Mouse (Mus musculus): ENCODE data around the gene Prkab2. TPM values are rescaled to one million over a fixed set of nuclear protein-coding genes. Genes with fewer than 3 reads are reported as not detected.
A peak's percentile ranks its signal among the peaks of the same experiment; 100 is the strongest.

The Prkab2 gene
- polyA plus RNA-seq, 1 experiment from 2014 or later, result 8.3 TPM

DNA sequence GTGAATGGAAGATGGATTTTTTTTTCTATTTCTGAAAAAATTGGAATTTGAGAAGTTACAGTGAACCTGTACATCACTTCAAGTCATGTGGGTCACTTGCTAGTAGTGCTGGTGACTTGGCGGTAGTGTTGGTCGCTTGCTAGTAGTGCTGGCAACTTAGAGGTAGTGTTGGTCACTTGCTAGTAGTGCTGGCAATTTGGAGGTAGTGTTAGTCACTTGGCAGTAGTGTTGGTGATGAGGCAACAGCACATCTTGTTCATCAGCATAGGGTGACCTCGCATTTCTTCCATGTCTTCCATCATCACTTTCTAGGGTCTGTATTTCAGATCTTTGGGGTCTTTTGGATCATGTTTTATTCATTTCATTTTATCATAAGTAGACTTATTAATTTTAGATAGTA is 18.1 kb downstream of the Prkab2 start:
- peaks cover 6% of the 10 kb centered on the region; the same call in 1 of the 2 replicates for H3K4me1 ChIP-seq
- no peak overlapping the region for H3K9ac ChIP-seq
- no peak overlapping the region for H3K27ac ChIP-seq (replicated peaks)
- WGBS, result 93% methylated on average over 3 of the region's 3 CpGs
- no peak overlapping the region for H3K4me3 ChIP-seq (replicated peaks)
- H3K9me3 ChIP-seq (replicated peaks), result no peaks in the 10 kb centered on the region
- H3K27me3 ChIP-seq, result no peaks in the 10 kb centered on the region
- H3K4me2 ChIP-seq (replicated peaks), result no peak overlapping the region
- H3K36me3 ChIP-seq, result peaks cover 3% of the 10 kb centered on the region; the same call in 1 of the 2 replicates
- ATAC-seq (ENCODE audit: insufficient number of reproducible peaks, low FRiP score, low TSS enrichment, low read depth), result no peak

DNA sequence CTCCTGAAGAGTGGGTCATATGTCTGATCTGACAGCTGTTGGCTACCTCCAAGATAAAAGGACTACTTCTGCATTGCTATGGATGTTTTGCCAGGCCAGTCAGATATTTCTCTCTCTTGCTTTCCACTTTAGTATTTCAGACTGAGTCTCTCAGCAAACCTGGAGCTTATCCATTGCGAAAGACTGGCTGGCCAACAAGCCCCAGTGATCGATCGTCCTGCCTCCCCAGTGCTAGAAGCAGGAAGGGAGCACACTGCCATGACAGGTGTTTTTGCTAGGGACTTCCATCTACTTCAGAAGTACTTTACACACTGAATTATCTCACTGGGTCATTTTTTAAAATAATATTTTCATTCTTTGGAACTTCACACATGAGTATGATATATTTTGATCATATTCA is 20.4 kb downstream of the Prkab2 start:
- H3K36me3 ChIP-seq, result no peaks in the 10 kb centered on the region
- peaks cover 19% of the 10 kb centered on the region for H3K4me1 ChIP-seq
- H3K9ac ChIP-seq, result no peak overlapping the region
- H3K27ac ChIP-seq (replicated peaks), result no peak overlapping the region
- H3K9me3 ChIP-seq (replicated peaks), result no peaks in the 10 kb centered on the region
- H3K4me3 ChIP-seq (replicated peaks), result no peak overlapping the region
- 92% methylated on average over 3 of the region's 3 CpGs for WGBS
- no peak overlapping the region for H3K4me2 ChIP-seq (replicated peaks)
- H3K27me3 ChIP-seq, result 0 out of 2 replicates have a peak, but pooled peaks cover under 1% of the 10 kb centered on the region
- no peak for ATAC-seq (ENCODE audit: insufficient number of reproducible peaks, low FRiP score, low TSS enrichment, low read depth)

DNA sequence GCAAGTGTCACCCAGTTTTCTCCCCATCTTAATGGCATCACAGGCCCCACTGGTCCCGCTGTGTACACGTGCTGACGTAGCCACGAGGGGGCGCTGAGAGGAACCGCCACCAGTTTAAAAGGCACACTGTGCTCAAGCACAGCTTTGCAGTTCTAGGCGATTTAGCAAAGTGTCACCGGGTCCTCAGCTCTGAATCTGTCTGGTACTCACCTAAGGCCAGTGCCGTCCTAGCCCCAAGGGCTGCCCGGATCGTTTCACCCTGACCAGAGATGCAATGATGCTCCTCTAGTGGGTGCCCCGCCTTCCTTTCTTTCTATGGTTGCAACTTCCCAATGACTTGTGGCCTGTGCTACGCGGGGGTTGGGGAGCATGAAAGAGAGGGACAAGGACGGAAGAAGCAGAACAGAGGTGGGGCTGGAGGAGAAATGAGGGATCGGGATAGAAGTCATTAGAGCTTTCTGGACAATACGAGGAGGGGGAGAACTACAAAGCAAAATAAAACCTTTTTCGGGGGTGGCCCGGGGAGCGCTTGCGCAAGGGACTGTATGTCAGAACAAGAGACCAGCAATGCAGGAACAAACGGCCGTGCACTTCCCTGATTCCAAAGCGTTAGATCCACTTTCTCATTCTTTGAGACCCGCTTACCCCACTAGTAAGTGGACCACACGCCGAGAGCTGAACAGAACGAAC is 22.8 kb downstream of the Prkab2 start:
- Histone ChIP-seq H3K4me2 (replicated peaks) (peak overlapping the region; percentile 87), H3K36me3 (no peaks in the 10 kb centered on the region), H3K4me1 (peaks cover 19% of the 10 kb centered on the region), H3K9ac (peak overlapping the region; percentile 33; the same call in 1 of the 2 replicates), H3K27me3 (0 out of 2 replicates have a peak, but pooled peaks cover 7% of the 10 kb centered on the region), H3K4me3 (replicated peaks) (peak overlapping the region; percentile 44), H3K9me3 (replicated peaks) (no peaks in the 10 kb centered on the region), H3K27ac (replicated peaks) (no peak overlapping the region; the same call in 1 of the 2 replicates)
- peak; percentile 71 for ATAC-seq (ENCODE audit: insufficient number of reproducible peaks, low FRiP score, low TSS enrichment, low read depth)
- 2% methylated on average over 28 of the region's 28 CpGs for WGBS

DNA sequence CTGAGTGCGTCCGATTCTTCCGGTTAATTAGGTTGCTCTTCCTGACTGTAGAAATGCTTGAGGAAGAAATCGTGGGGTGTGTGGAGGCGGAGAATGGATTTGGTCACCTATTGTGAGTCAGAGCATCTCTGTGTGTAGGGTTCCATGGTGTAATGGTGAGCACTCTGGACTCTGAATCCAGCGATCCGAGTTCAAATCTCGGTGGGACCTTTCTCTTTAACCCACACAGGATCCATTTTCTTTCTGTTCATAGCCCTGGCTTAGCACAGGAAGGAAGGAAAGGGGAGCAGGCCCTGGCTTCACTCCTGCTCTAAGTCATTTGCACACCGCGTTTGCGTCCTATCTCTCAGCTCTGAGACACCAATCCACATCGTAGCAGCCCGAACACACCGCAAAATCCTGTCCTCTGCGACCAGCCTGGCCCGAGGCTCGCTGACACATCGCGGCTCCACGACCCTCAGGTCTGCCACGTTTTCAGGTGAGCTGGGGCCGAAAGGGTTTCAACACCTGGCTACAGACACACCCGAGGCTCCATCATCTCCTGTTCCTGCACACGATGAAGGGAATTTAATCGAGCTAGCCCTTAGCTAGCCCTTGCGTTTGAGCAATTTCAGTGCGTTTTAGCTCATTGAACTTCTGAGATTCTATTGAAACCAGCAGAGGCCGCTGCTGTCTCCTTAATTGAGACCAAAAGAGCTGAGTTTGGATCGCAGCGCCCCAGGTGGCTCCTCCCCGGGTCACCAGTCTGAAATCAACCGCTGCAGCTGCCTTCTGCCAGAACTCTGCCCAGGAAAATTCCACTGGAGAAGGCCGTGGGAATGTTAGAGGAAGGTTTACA is 23.5 kb downstream of the Prkab2 start:
- Histone ChIP-seq H3K9ac (peak overlapping the region; percentile 33), H3K36me3 (no peaks in the 10 kb centered on the region), H3K4me1 (peaks cover 19% of the 10 kb centered on the region), H3K27me3 (0 out of 2 replicates have a peak, but pooled peaks cover 7% of the 10 kb centered on the region), H3K9me3 (replicated peaks) (no peaks in the 10 kb centered on the region), H3K4me2 (replicated peaks) (peak overlapping the region; percentile 87), H3K4me3 (replicated peaks) (peak overlapping the region; percentile 44), H3K27ac (replicated peaks) (no peak overlapping the region; the same call in 1 of the 2 replicates)
- WGBS, result 2% methylated on average over 33 of the region's 33 CpGs
- ATAC-seq (ENCODE audit: insufficient number of reproducible peaks, low FRiP score, low TSS enrichment, low read depth), result peak; percentile 21; the same call in 1 of the 2 replicates

DNA sequence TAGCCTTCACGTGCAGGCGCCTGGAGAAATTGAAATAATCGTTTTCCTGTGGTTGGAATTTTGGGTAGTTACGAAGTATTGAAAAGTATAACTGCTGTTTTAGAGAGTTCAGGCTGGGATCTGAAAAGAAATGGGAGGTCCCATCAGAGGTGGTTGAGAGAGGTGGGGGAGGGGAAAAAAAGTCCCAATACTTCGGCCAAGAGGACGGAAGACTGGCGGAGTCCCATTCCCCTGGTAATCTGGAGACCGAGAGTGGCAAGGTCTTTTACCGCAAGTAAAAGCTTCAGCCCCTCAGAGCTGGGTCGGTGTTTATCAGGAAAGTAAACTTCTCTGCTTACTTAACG is 24.1 kb downstream of the Prkab2 start:
- H3K9ac ChIP-seq, result no peak overlapping the region
- H3K36me3 ChIP-seq, result no peaks in the 10 kb centered on the region
- no peaks in the 10 kb centered on the region for H3K9me3 ChIP-seq (replicated peaks)
- H3K27ac ChIP-seq (replicated peaks), result no peak overlapping the region
- peaks cover 19% of the 10 kb centered on the region for H3K4me1 ChIP-seq
- H3K27me3 ChIP-seq, result 0 out of 2 replicates have a peak, but pooled peaks cover 7% of the 10 kb centered on the region
- peak overlapping the region; percentile 87 for H3K4me2 ChIP-seq (replicated peaks)
- peak overlapping the region; percentile 44 for H3K4me3 ChIP-seq (replicated peaks)
- no peak for ATAC-seq (ENCODE audit: insufficient number of reproducible peaks, low FRiP score, low TSS enrichment, low read depth)
- WGBS, result 6% methylated on average over 11 of the region's 11 CpGs

DNA sequence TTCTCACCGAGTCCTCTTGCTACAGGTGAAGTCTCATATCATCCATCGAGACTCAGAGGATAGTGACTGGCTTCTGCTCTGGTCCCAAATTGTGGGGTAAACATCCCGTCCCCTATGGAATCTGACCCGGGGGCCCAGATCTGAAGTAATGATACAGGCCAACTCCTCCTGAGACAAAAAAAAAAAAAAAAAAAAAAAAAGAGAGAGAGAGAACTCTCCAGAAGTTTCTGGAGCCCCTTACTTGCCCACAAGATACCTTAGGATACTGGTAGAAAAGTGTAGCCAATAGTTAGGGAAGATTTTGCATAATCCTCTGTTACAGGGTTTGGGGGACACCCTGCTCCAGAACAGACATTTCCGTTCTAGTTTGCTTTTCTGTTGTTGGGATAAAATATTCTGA is 24.6 kb downstream of the Prkab2 start:
- Histone ChIP-seq H3K36me3 (no peaks in the 10 kb centered on the region), H3K4me3 (replicated peaks) (0 out of 2 replicates have a peak overlapping the region, but pooled peaks have one; percentile 44), H3K27ac (replicated peaks) (no peak overlapping the region), H3K9ac (no peak overlapping the region), H3K27me3 (0 out of 2 replicates have a peak, but pooled peaks cover 7% of the 10 kb centered on the region), H3K4me1 (peaks cover 19% of the 10 kb centered on the region), H3K9me3 (replicated peaks) (no peaks in the 10 kb centered on the region), H3K4me2 (replicated peaks) (peak overlapping the region; percentile 87)
- 23% methylated on average over 5 of the region's 5 CpGs for WGBS
- ATAC-seq (ENCODE audit: insufficient number of reproducible peaks, low FRiP score, low TSS enrichment, low read depth), result no peak

DNA sequence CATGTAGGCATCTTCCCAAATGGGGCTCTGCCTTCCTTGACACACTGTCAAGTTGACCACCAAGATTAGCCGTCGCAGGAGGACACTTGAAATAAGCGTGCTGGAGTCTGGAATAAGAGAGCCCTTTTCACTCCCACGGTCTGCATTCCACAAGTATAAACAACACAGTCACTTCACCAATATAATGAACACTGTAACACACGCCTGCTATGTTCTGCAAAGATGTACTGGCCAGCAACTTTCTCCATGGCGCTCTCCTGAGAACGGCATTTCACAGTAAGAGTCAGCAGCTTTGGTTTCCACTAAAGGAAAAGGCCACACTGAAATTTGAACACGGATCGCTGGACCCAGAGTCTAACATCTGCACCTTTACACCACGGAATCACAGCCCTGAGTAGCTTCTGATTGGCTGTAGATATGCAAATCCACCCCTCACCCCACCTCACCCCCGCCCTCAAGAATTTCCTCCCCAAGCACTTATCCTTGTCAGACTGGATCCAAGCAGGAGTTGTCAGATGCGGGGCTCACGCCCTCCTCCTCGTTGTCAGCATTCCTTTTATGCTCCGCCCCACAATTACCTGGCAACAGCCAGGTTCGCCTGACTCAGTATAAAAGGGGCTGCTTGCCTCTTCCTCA is 25.7 kb downstream of the Prkab2 start:
- Histone ChIP-seq H3K4me3 (replicated peaks) (peak overlapping the region; percentile 16; the same call in 1 of the 2 replicates), H3K9ac (no peak overlapping the region), H3K27ac (replicated peaks) (no peak overlapping the region; the same call in 1 of the 2 replicates), H3K36me3 (no peaks in the 10 kb centered on the region), H3K4me2 (replicated peaks) (peak overlapping the region; percentile 34), H3K27me3 (0 out of 2 replicates have a peak, but pooled peaks cover 7% of the 10 kb centered on the region), H3K4me1 (peaks cover 19% of the 10 kb centered on the region), H3K9me3 (replicated peaks) (no peaks in the 10 kb centered on the region)
- ATAC-seq (ENCODE audit: insufficient number of reproducible peaks, low FRiP score, low TSS enrichment, low read depth), result peak; percentile 63
- 11% methylated on average over 16 of the region's 16 CpGs for WGBS

DNA sequence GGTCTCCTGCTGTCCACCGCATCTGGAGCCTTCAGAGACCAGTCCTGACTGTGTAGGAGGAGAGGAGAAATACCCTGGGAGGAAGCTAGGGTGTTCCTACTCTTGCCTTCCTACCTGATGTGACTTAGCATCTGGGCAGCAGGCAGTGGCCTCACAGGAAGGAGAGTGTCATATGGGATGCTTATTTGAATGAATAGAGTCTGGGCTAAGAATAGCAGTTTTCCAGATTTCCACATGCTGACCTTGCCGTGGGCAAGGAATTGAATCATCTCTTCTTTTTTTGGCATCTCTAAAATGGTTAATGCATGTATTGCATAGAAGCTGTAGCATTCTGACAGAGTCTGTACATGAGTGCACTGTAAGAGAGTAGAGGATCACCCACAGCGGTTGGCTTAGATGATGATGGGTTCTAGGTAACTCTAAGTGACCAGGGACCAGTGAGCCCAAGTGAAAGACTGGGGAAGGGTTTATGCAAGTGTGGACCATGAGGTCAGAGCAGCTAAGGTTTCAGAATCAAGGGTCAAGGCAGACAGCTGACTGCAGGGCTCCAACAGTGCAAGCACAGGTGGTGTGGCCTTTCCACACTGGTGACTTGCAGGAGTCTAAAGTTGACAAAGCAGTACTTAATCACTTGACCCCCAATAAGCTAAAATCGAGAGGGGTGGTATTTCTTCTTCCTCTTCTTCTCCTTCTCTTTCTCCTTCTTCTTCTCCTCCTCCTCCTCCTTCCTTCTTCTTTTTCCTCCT is 28.6 kb downstream of the Prkab2 start:
- ATAC-seq (ENCODE audit: insufficient number of reproducible peaks, low FRiP score, low TSS enrichment, low read depth), result no peak
- H3K4me3 ChIP-seq (replicated peaks), result no peak overlapping the region
- no peak overlapping the region for H3K27ac ChIP-seq (replicated peaks)
- no peaks in the 10 kb centered on the region for H3K36me3 ChIP-seq
- H3K27me3 ChIP-seq, result 0 out of 2 replicates have a peak, but pooled peaks cover 7% of the 10 kb centered on the region
- no peak overlapping the region for H3K9ac ChIP-seq
- no peak overlapping the region for H3K4me2 ChIP-seq (replicated peaks)
- no peaks in the 10 kb centered on the region for H3K9me3 ChIP-seq (replicated peaks)
- 73% methylated on average over 4 of the region's 4 CpGs for WGBS
- H3K4me1 ChIP-seq, result peaks cover 9% of the 10 kb centered on the region

DNA sequence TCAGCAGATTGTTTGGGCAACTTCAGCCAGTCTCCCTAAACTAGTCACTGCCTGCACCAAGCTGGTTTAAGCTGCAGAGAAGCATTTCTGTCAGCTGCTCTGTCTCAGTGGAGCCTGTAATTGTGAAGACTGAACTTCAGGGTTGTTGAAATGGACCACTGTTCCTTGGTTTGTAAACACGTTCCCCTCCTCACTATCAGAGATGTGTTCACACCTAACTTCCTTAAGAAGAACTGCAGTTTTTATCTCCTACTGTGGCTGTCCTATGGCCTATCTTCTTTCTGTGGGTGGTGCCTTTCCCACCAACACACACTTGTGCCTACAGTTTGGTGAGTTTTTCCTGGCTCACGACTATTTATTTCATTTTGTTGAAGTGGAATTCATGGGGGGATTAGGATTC is 31.3 kb downstream of the Prkab2 start:
- WGBS, result 68% methylated on average over 2 of the region's 2 CpGs
- H3K4me2 ChIP-seq (replicated peaks), result no peak overlapping the region

DNA sequence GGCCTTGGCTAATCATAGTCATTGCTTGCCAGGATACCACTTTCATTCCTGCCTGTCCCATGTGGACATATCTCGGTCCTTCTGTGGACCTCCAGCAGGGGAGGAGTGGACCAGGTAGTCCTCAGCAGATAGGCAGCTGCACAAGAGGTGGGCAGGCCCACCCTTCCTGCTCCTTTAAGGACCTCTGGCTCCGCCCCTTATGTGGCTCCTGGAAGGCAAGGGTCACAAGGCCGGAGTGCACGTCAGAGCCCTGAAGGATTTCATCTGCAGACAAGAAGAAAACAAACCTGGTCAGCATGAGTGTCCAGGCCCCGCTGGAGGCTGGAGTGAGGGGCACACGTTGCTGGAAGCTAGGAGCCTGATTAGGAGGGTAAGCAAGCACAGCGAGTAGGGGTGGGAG is 32.6 kb downstream of the Prkab2 start:
- Histone ChIP-seq H3K36me3 (no peaks in the 10 kb centered on the region), H3K9ac (no peak overlapping the region), H3K4me2 (replicated peaks) (no peak overlapping the region), H3K27me3 (no peaks in the 10 kb centered on the region), H3K4me1 (no peaks in the 10 kb centered on the region), H3K4me3 (replicated peaks) (no peak overlapping the region), H3K27ac (replicated peaks) (no peak overlapping the region), H3K9me3 (replicated peaks) (no peaks in the 10 kb centered on the region)
- 0 out of 2 replicates have a peak, but pooled peaks have one; percentile 22 for ATAC-seq (ENCODE audit: insufficient number of reproducible peaks, low FRiP score, low TSS enrichment, low read depth)
- 53% methylated on average over 7 of the region's 7 CpGs for WGBS

More for the DNA sequence above, 31.3 kb downstream of the Prkab2 start:
- Histone ChIP-seq H3K9ac (no peak overlapping the region), H3K27me3 (no peaks in the 10 kb centered on the region), H3K27ac (replicated peaks) (no peak overlapping the region), H3K36me3 (no peaks in the 10 kb centered on the region), H3K4me1 (no peaks in the 10 kb centered on the region), H3K9me3 (replicated peaks) (no peaks in the 10 kb centered on the region), H3K4me3 (replicated peaks) (no peak overlapping the region)
- ATAC-seq (ENCODE audit: insufficient number of reproducible peaks, low FRiP score, low TSS enrichment, low read depth), result no peak
